Mouse (Mus musculus) lung, adult 2 months (tissue): ENCODE results near the gene Fabp2. TPM values are rescaled to one million over a fixed set of nuclear protein-coding genes. Genes with fewer than 3 reads are reported as not detected.
A peak's percentile ranks its signal among the peaks of the same experiment; 100 is the strongest.

ENCODE experiments used
- DNase-seq: peaks from one replicate; pipeline ENCODE4 v3.0.0; 2022
- H3K4me1 ChIP-seq: fragments of 200-500 bp; 2 replicates; pipeline ENCODE4 v1.6.1; 2011; ENCODE audit warnings: low read length; ENCODE audit not compliant: control insufficient read depth, insufficient read depth
- H3K4me3 ChIP-seq: fragments of 200-500 bp; replicated peaks from 2 replicates; pipeline ENCODE3; 2011; ENCODE audit warnings: low read depth, mild to moderate bottlenecking, control low read depth, low read length; ENCODE audit errors: extremely low read depth
- CTCF ChIP-seq: fragments of 200-500 bp; IDR thresholded peaks from 2 replicates; pipeline ENCODE4 v1.5.1; 2011; ENCODE audit warnings: mild to moderate bottlenecking, low read length, control low read depth; ENCODE audit not compliant: insufficient read depth
- POLR2A ChIP-seq: fragments of 200-500 bp; IDR thresholded peaks from 2 replicates; pipeline ENCODE4 v1.6.1; 2011; ENCODE audit warnings: low read depth, mild to moderate bottlenecking, control low read depth, low read length, borderline replicate concordance; ENCODE audit errors: extremely low read depth
- WGBS: fragments of 180-500 bp; shearing (Covaris S2); methylation state at CpG from one replicate; pipeline ENCODE4 v1.1.7; 2018; 5-methylcytosine and 5-hydroxymethylcytosine counted together
- polyA plus RNA-seq: library from polyadenylated mRNA; depleted of rRNA; stranded (reverse); fragments of >200 nt; gene quantifications from 2 replicates; pipeline ENCODE4 v1.2.3, GENCODE M21; 2012; rRNA removed

The Fabp2 gene
- polyA plus RNA-seq, 1 experiment, result not detected

DNA sequence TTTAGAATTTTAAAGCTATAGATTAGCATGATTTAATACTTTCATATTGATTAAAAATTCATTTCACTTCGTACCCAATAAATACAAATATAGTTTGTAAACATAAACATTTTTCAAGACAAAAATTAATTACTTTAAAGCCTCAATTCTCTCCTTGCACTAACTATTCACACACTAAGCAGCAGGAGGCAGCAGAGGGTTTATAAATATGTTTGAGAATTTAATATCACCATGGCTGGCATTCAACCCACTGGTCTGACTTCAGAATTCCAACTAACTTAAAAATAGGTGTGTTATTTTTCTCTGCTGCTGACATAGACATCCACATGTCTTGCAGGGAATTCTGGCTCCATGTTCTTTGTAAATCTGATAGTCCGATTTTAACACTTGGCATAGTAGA, 44.3 kb downstream of the Fabp2 start:
- Histone ChIP-seq H3K4me3 (no peak overlapping the region), H3K4me1 (no peaks in the 10 kb centered on the region)
- DNase-seq, result no peak
- whole genome bisulfite sequencing, result 62% methylated on average over 2 of the region's 2 CpGs
- TF ChIP-seq CTCF (peak; percentile 26; the same call in 1 of the 2 replicates), POLR2A (no peak)

DNA sequence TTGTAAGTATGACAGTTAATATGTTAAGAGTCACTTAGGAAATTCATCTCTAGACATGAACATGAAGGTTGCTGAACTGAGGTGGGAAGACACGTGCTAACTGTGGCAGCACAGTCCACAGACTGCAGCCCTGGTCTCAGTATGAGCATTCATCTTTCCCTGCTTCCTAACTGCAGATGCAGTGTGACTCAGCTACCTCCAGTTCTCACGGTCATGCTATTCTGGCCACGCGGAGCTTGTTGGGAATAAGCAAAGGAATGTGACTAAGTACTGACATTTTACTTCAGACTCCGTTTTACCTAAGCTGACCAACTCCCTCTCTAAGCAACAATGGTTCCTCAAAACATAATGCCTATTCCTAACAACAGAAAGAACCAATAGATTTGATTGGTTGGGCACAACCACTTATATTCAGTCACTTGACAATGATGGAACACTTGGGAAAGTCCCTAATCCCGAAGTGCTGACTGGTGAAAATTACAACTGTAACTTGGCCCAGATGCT, 48.6 kb downstream of the Fabp2 start:
- DNase-seq, result no peak
- Histone ChIP-seq H3K4me1 (no peaks in the 10 kb centered on the region), H3K4me3 (no peak overlapping the region)
- TF ChIP-seq POLR2A, result no peak
- TF ChIP-seq CTCF, result no peak
- whole genome bisulfite sequencing, result 53% methylated on average over 6 of the region's 6 CpGs

Other genes with a start within 250 kb of the Fabp2 start
- gene Pde5a, start 166.1 kb upstream of the Fabp2 start, polyA plus RNA-seq, result 24.4 and 35.5 TPM in 2 replicates
- gene Gm10959, start 24.3 kb downstream of the Fabp2 start, polyA plus RNA-seq, result not detected in 2 replicates
- 41.8 and 56.6 TPM in 2 replicates for gene 1810037I17Rik, start 29.1 kb downstream of the Fabp2 start, polyA plus RNA-seq
- gene Usp53, start 89.4 kb downstream of the Fabp2 start, polyA plus RNA-seq, result 3.1 and 4.7 TPM in 2 replicates
- 4.3 and 11.6 TPM in 2 replicates for gene Myoz2, start 139.9 kb downstream of the Fabp2 start, polyA plus RNA-seq